Comparison of ENCODE assay signal across 8 mouse cellular contexts in genomic region chr7:27837896-27838295, GRCm38 (mm10). TPM values are rescaled to one million over a fixed set of nuclear protein-coding genes. Genes with fewer than 3 reads are reported as not detected.
DNase-seq lines count a peak whose midpoint lies in the region; ATAC-seq lines count a peak whose summit lies in the region.

No protein-coding gene starts in this region.

- H3K9ac ChIP-seq in hindbrain, embryonic 12.5 days, result peak overlapping the region; percentile 63
- peak overlapping the region; percentile 73 for H3K9ac ChIP-seq in midbrain, embryonic 11.5 days (ENCODE audit: low read length)

- no peaks in the 10 kb centered on the region for H3K36me3 ChIP-seq in hindbrain, embryonic 12.5 days
- no peaks in the 10 kb centered on the region for H3K36me3 ChIP-seq in midbrain, embryonic 11.5 days (ENCODE audit: control insufficient read depth, insufficient read depth, low read length)

- peak; percentile 5 for DNase-seq in left cerebral cortex, postnatal 4 days
- no peak for DNase-seq in left cerebral cortex, postnatal 25 days (ENCODE audit: low spot score in 2 of 2)
- DNase-seq in c-Kit-positive CD71-positive TER-119-negative erythroid progenitor cells, embryonic 14.5 days (ENCODE audit: low read depth), result peak; percentile 16
- DNase-seq in midbrain, embryonic 11.5 days (ENCODE audit: low spot score, missing footprints), result no peak
- DNase-seq in layer of hippocampus, adult 11-12 months (ENCODE audit: low spot score), result no peak
- no peak for DNase-seq in frontal cortex, postnatal 25 days (ENCODE audit: low spot score in 2 of 2)
- no peak for DNase-seq in left cerebral cortex, adult 18-20 months (ENCODE audit: low spot score in 2 of 2)

- H3K4me2 ChIP-seq in hindbrain, embryonic 12.5 days (replicated peaks), result peak overlapping the region; percentile 55
- peak overlapping the region; percentile 58 for H3K4me2 ChIP-seq in midbrain, embryonic 11.5 days

- peak overlapping the region; percentile 60 for H3K4me3 ChIP-seq in hindbrain, embryonic 12.5 days
- H3K4me3 ChIP-seq in midbrain, embryonic 11.5 days (ENCODE audit: low read depth, low read length), result peak overlapping the region; percentile 50

- ATAC-seq in hindbrain, embryonic 12.5 days (ENCODE audit: low FRiP score), result peak; percentile 57
- ATAC-seq in midbrain, embryonic 11.5 days (ENCODE audit: low FRiP score), result peak; percentile 52; the same call in 1 of the 2 replicates

- H3K9me3 ChIP-seq in hindbrain, embryonic 12.5 days (replicated peaks), result no peaks in the 10 kb centered on the region
- H3K9me3 ChIP-seq in midbrain, embryonic 11.5 days (ENCODE audit: control insufficient read depth, low read length), result no peaks in the 10 kb centered on the region

- no peaks in the 10 kb centered on the region for H3K27me3 ChIP-seq in hindbrain, embryonic 12.5 days
- no peaks in the 10 kb centered on the region for H3K27me3 ChIP-seq in midbrain, embryonic 11.5 days (ENCODE audit: control insufficient read depth, insufficient read depth, low read length)

- WGBS in hindbrain, embryonic 12.5 days, result 28% methylated on average over 6 of the region's 6 CpGs
- 36% methylated on average over 6 of the region's 6 CpGs for WGBS in midbrain, embryonic 11.5 days

- intact Hi-C loops in left cerebral cortex, postnatal 4 days (cut with DNase I), result no loop called here
- intact Hi-C loops in left cerebral cortex, postnatal 25 days (cut with DNase I), result loop anchor here (2.0 to 5.0 kb wide), 2 partner anchors 33 to 89 kb away; partner anchors contain the start of gene Zfp974

- H3K4me1 ChIP-seq in hindbrain, embryonic 12.5 days, result peaks cover 9% of the 10 kb centered on the region
- H3K4me1 ChIP-seq in midbrain, embryonic 11.5 days (ENCODE audit: control insufficient read depth, insufficient read depth, low read length), result peaks cover 4% of the 10 kb centered on the region; the same call in 1 of the 2 replicates

- peak overlapping the region; percentile 84 for H3K27ac ChIP-seq in hindbrain, embryonic 12.5 days
- H3K27ac ChIP-seq in midbrain, embryonic 11.5 days (ENCODE audit: low read depth, low read length), result peak overlapping the region; percentile 54; the same call in 1 of the 2 replicates

RNA-seq across cellular contexts. Expression of gene Zfp59, which starts 0.5 kb away (rescaled TPM):
- total RNA-seq in left cerebral cortex, postnatal 4 days (2021), result 1 to 10 TPM; 5.8 to 6.2 TPM
- total RNA-seq in left cerebral cortex, postnatal 25 days (2021), result 1 to 10 TPM; 4.2 to 4.6 TPM
- 11.7 and 12.5 TPM in 2 replicates for polyA plus RNA-seq in hindbrain, embryonic 12.5 days (2016; fragmentation: Nextera tagmentation; extraction: Ambion mirVana)
- 12.3 and 13.1 TPM in 2 replicates for polyA plus RNA-seq in midbrain, embryonic 11.5 days (2014; fragmentation: Nextera tagmentation; extraction: Ambion mirVana)
- 1 to 10 TPM; 5.1 to 5.6 TPM for total RNA-seq in left cerebral cortex, adult 18-20 months (2021)

RNA-seq across cellular contexts. Expression of gene Zfp607a, which starts 19.4 kb away (rescaled TPM):
- total RNA-seq in left cerebral cortex, postnatal 4 days (2021), result 1 to 10 TPM; 3.6 to 4.0 TPM
- 1 to 10 TPM; 1.7 to 2.0 TPM for total RNA-seq in left cerebral cortex, postnatal 25 days (2021)
- 2.2 and 3.1 TPM in 2 replicates for polyA plus RNA-seq in hindbrain, embryonic 12.5 days (2016; fragmentation: Nextera tagmentation; extraction: Ambion mirVana)
- polyA plus RNA-seq in midbrain, embryonic 11.5 days (2014; fragmentation: Nextera tagmentation; extraction: Ambion mirVana), result 3.0 and 3.9 TPM in 2 replicates
- total RNA-seq in left cerebral cortex, adult 18-20 months (2021), result 1 to 10 TPM in 1 of 2 experiments, under 1 TPM in 1; 0.96 to 1.3 TPM

RNA-seq across cellular contexts. Expression of gene Zfp626, which starts 30.9 kb away (rescaled TPM):
- 1 to 10 TPM; 8.2 to 9.2 TPM for total RNA-seq in left cerebral cortex, postnatal 4 days (2021)
- total RNA-seq in left cerebral cortex, postnatal 25 days (2021), result 1 to 10 TPM; 7.2 to 8.2 TPM
- 2.1 and 2.2 TPM in 2 replicates for polyA plus RNA-seq in hindbrain, embryonic 12.5 days (2016; fragmentation: Nextera tagmentation; extraction: Ambion mirVana)
- 2.4 and 2.8 TPM in 2 replicates for polyA plus RNA-seq in midbrain, embryonic 11.5 days (2014; fragmentation: Nextera tagmentation; extraction: Ambion mirVana)
- total RNA-seq in left cerebral cortex, adult 18-20 months (2021), result 1 to 10 TPM; 8.0 to 9.8 TPM

Comparison
In these comparisons a context has a peak if more than half of its experiments do, and no peak if none do; other contexts are left out.
1. DNase-seq: peak in left cerebral cortex, postnatal 4 days (single experiment) and c-Kit-positive CD71-positive TER-119-negative erythroid progenitor cells, embryonic 14.5 days (single experiment); none in left cerebral cortex, postnatal 25 days (0 of 2), midbrain, embryonic 11.5 days (single experiment), layer of hippocampus, adult 11-12 months (single experiment), frontal cortex, postnatal 25 days (0 of 2) and left cerebral cortex, adult 18-20 months (0 of 2).